Mouse (Mus musculus) T-helper 1 cell (primary cell): Measurements from ENCODE around the gene Usp2.

Source experiments
- in situ Hi-C: fragments of 300-600 bp; cut with MboI, MseI; formaldehyde crosslinking; loops from one replicate; pipeline ENCODE4 v1.15.1; 2025; ENCODE audit warnings: high pct_unique_total_duplicates

The Usp2 gene

DNA sequence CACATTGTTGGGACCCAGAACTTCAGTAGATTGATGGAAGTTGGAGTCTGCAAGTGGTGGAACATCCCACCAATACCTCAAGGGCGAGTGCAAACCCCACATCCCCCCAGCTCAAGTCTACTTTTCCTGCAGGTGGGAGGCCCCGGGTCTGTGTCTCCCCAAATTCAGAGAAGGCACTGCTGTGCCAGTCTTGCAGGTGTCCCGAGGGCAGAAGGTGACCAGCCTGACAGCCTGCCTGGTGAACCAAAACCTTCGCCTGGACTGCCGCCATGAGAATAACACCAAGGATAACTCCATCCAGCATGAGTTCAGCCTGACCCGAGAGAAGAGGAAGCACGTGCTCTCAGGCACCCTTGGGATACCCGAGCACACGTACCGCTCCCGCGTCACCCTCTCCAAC is 20.4 kb upstream of the Usp2 start:
- in situ Hi-C loops: loop anchor here (5.0 kb wide), 1 partner anchor 54 kb away; no protein-coding TSS in a partner anchor

DNA sequence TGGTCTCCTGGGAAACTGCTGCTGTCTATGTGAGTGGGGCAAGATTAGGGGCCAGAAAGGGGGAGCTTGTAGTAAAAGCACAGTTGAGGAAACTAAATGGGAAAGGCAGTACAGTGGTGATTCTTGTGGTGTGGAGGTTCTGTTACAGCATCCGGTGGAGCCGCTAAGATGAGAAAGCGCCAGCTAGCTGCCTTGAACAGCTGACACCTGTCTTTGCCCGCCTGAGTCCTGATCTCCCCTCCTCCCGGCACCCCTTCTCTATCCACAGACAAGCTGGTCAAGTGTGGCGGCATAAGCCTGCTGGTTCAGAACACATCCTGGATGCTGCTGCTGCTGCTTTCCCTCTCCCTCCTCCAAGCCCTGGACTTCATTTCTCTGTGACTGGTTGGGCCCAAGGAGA is 19.8 kb upstream of the Usp2 start:
- in situ Hi-C loops: loop anchor here (5.0 kb wide), 1 partner anchor 55 kb away; no protein-coding TSS in a partner anchor

DNA sequence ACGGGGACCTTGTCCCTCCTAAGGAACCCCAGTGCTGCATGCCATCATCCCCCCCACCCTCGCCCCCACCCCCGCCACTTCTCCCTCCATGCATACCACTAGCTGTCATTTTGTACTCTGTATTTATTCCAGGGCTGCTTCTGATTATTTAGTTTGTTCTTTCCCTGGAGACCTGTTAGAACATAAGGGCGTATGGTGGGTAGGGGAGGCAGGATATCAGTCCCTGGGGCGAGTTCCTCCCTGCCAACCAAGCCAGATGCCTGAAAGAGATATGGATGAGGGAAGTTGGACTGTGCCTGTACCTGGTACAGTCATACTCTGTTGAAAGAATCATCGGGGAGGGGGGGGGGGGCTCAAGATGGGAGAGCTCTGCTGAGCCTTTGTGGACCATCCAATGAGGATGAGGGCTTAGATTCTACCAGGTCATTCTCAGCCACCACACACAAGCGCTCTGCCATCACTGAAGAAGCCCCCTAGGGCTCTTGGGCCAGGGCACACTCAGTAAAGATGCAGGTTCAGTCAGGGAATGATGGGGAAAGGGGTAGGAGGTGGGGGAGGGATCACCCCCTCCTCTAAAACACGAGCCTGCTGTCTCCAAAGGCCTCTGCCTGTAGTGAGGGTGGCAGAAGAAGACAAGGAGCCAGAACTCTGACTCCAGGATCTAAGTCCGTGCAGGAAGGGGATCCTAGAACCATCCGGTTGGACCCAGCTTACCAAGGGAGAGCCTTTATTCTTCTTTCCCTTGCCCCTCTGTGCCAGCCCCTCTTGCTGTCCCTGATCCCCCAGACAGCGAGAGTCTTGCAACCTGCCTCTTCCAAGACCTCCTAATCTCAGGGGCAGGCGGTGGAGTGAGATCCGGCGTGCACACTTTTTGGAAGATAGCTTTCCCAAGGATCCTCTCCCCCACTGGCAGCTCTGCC is 19.0 kb upstream of the Usp2 start:
- in situ Hi-C loops: loop anchor here (5.0 kb wide), 1 partner anchor 56 kb away; no protein-coding TSS in a partner anchor

DNA sequence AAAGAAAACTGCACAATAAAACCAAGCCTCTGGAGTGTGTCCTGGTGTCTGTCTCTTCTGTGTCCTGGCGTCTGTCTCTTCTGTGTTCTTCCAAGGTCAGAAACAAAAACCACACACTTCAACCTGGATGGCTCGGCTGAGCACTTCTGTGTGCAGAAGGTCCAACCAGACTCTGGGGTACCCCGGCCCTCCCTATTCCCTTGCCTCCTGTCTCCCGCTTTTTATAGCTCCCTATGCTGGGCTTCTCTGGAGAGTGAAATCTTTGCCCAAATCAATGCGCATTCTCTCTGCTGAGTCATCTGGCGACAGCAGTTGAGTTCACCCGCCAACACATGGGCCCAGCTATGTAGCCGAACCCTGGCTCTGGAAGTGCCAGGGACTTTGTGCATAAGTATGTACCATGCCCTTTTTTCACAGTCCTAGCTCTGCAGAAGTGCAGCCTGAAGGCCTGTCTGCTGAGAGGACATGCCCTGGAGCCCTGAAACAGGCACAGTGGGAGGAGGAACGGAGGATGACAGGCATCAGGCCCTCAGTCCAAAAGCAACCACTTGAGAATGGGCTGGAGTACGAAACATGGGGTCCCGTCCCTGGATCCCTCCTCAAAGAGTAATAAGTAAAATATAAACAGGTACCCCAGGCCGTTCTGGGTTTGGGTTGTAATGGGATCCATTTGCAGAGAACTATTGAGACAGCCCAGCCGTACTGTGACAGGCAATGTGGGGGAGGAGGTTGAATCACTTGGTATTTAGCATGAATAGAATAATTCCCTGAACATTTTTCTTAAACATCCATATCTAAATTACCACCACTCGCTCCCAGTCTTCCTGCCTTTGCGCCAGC is 18.1 kb upstream of the Usp2 start:
- in situ Hi-C loops: loop anchor here (5.0 kb wide), 1 partner anchor 56 kb away; no protein-coding TSS in a partner anchor

DNA sequence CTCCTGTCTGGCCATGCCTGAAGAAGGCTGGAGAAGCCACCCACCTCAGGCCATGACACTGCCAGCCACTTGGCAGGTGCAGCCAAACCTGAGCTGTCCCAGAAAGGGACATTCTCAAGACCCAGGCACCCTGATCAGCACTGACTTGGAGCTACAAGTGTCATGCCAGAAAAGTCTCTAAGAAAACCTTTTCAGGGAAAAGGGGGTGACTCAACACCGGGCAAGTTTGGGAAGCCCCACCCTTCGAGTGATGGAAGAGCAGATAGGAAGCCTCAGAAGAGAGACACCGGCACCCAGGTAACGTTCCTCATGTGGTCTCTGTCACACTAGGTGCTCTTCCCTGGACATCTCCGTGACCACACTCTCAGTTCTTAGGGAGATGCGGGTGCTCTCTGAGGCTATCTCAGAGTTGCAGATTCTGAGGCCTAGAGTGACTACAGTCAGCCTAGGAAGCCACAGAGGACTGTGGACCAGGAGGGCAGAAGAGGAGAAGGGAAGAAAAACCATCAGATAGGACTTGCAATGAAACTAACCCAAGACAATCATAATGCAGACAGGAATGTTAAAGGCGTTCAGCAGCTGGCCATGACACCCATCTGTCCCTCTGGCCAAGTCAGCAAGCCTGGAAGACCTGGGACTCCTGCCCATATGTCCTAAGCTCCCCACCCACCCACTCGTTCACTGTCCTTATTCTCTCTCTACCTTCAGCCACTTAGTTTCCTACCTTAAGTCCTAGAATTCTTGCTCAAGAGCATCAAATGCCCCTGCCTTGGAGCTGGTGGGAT is 17.2 kb upstream of the Usp2 start:
- in situ Hi-C loops: loop anchor here (5.0 kb wide), 1 partner anchor 57 kb away; no protein-coding TSS in a partner anchor

DNA sequence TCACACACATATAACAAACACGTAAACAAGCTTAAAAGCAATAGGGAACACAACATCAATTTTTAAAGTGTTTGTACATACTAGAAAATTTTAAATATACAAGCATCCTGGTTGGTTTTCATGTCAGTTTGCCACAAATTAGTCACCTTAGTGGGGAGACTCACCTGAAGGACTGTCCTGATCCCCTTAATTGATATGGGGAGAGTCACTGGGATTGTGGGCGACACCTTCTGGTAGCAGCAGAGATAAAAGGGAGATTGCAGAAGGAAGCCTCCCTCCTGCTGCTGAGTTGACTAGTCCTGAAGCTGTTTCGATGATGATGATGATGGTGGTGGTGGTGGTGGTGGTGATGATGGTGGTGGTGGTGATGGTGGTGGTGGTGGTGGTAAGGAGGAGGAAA is 14.0 kb upstream of the Usp2 start:
- in situ Hi-C loops: no loop called here

GRCm38 (mm10) chr9:44053936-44054335 is 12.9 kb upstream of the Usp2 start:
- in situ Hi-C loops: no loop called here

GRCm38 (mm10) chr9:44058606-44059005 is 8.2 kb upstream of the Usp2 start:
- in situ Hi-C loops: no loop called here

GRCm38 (mm10) chr9:44065177-44065576 is 1.6 kb upstream of the Usp2 start:
- in situ Hi-C loops: no loop called here

- in situ Hi-C loops: no loop called here
These were observed 579 bp downstream of the Usp2 start for GRCm38 (mm10) chr9:44067241-44067959.

GRCm38 (mm10) chr9:44067960-44068330 is 1.1 kb downstream of the Usp2 start:
- in situ Hi-C loops: no loop called here

DNA sequence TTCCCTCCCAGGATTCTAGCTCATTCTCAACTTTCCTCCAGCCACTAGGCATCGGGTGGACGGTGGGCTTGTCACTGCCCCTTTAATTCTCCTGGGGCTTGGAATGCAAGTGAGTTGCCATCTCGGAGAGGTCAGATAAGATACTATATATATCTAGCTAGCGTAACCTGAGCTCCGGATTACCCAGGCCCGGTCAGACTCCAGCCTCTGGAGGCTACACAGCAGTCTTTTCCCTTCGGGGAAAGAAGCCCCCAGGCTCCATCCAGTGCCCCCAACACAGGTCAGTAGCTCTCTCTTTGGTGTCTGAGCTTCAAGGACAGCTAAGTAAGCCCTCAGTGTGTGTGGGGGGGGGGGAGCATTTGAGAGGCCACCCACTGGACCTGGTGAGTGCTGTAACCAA is 2.4 kb downstream of the Usp2 start:
- in situ Hi-C loops: no loop called here

DNA sequence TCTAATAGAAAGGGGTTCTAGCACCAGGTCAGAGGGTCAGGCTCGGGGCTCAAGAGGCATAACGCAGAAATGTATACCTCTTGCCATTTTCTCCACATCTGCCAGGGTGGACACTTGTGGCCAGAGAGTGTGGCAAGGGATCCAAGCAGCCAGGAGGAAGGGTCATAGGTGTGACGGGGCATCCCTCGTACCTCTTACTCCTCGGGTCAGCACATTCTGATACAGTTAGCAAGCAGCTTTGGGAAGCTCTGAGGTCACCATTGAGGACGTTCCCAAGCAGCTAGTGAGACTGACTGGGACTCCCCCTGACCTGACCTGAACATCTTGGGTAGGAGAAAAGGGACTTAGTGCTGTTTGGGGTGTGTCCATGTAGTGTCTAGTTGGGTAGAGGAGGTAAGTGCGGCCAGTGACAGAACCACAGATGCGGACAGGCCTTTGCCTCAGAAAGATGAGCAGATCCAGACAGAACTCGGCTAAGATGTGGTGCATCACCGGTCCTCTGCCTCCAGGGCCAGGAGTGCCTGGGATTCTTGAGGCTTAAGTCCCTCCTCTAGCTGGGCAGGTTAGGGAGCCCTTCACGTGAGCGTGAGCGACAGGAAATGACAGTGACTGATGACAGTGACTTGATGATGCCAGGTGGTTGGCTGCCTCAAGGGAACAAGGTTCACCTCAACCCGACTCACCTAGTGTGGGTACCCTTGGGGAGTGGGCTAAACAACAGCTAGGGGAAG is 3.5 kb downstream of the Usp2 start:
- in situ Hi-C loops: no loop called here

DNA sequence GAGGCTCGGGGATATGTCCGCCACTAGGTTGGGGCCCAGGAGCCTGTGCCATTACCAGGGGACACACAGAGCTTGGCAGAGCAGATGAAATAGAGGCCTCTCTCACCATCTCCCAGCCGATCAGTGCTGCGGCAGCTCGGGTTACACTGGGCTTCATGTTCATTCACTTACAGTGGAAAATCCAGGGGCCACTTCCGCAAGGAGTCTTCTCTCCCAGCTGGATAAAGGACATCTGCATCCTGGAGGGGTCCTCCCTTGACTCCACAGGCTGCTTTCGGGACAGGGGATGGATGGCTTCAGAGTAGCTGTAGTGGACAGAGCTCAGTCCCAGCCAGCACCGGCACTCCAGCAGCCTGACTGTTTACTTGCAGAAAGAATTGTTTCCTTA is 4.0 kb downstream of the Usp2 start:
- in situ Hi-C loops: no loop called here

DNA sequence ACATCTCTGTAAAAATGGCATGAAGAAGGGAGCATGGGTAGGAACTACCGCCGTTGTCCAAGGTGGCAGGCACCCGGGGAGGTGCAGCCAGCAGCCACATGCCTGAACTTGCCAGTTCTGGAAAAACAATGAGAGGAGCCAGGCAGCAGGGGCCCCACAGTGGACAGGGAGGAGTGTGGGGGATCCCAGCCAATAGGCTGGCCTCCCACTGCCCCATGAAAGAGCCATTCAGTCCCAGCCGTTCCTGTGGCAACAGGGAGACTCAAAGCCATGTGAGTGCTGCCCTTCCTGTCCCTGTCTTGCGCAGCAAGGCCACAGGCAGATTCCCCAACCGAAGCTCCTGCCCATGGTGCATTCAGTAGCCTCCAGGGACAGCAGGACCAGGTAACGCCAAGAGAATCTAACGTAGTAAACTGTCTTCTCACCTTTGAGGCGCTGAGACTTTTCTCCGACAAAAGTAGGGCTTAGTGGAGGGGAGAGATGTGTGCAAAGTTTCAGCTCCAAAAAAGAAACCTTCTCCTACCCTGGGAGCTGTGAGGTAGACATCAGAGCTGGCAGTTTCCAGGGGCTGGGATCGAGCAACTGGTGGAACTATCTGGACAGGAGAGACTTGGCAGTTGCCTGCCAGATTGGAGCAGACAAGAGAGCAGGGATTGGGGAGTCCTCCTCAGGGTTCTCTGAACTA is 5.2 kb downstream of the Usp2 start:
- in situ Hi-C loops: no loop called here

GRCm38 (mm10) chr9:44072599-44072915 is 5.7 kb downstream of the Usp2 start:
- in situ Hi-C loops: no loop called here

DNA sequence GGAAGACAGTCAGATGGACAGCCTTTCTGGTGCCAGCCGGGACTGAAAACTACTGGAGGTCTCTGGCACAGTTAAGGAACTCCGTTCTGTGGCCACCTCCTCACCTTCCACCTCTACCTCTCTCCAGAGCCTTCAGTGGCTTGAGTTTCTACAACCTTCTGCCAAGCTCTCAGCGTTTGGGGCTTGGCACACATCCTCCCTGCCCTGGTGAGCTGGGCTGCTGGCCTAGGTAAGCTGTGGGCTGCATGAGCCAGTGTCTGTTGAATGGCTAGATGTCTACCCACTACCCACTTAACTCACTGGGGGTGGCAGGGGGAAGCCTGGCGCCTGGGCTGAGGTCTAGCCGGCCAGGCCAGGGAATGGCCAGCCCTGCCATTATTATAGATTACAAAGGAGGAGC is 6.3 kb downstream of the Usp2 start:
- in situ Hi-C loops: no loop called here

DNA sequence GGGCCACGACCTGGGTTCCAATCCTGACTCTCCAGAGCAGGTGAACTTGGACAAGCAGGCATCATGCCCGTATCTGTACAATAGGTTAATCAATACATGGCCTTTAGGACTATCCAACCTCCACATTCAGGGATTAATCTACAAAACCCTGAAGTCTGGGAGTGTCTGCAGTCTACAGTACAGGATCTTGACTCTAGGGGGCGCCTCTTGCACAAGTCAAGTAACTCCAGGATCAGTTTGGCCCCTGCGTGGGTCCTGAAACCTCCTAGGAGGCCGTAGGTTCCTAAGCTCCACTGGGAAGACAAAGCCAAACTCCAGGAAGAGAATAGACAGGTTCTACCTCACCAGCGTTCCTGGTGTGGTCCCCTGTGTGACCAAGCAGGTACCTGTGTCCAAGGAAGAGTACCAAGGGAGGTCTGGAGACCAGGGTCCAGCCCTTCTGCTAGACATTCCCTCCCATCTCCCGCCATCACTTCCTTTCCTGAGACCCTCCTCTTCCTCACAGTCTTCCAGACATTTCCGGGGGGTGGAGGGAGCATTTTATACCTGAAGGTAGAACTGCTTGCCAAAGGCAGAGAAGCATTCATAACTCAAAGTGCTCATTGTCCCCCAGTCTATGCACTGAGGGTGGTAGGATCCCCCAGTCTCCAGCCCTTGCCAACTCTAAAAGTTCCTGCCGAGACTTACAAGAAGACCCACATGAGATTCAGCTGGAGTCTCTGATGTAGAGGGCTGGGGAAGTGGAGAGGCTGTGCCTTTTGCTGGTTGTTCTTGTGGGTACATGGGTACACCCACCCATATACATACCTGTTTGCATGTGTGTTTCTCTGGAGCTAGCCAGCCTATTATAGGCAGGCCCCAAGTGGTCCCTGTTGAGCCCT is 7.8 kb downstream of the Usp2 start:
- in situ Hi-C loops: loop anchor here (25.0 kb wide), 3 partner anchors 337 to 1962 kb away; partner anchors contain the start of genes Nectin1 and Sorl1
